Mouse (Mus musculus): ENCODE measurements at regions not wholly inside any gene's neighbourhood (a gene's known extent, or its start where the extent isn't known, plus 50 kb on each side); places are given as distances from the start of the nearest gene placed in this dataset.

GRCm38 (mm10) chr2:178795841-178796240 is 365.5 kb downstream of the Cdh26 start:
- TF ChIP-seq CTCF (IDR thresholded peaks at IDR 0.05; ENCODE audit: low read depth): no peak
- H3K9ac ChIP-seq: no peak overlapping the region
- H3K4me2 ChIP-seq: no peak overlapping the region
- no peak overlapping the region for H3K4me3 ChIP-seq (ENCODE audit: low read depth, low read length)
- no peaks in the 10 kb centered on the region for H3K9me3 ChIP-seq (ENCODE audit: low read depth, low read length)
- H3K27ac ChIP-seq (ENCODE audit: low read depth): no peak overlapping the region
- no peaks in the 10 kb centered on the region for H3K36me3 ChIP-seq (ENCODE audit: insufficient read depth)
- DNase-seq (no peak), ATAC-seq (ENCODE audit: insufficient read depth) (no peak)
- no peaks in the 10 kb centered on the region for H3K27me3 ChIP-seq (ENCODE audit: insufficient read depth, low read length)
- H3K4me1 ChIP-seq (ENCODE audit: insufficient read depth): no peaks in the 10 kb centered on the region
- 42% methylated on average over 3 of the region's 3 CpGs for WGBS

GRCm38 (mm10) chr2:178801464-178801863 is 371.1 kb downstream of the Cdh26 start:
- 27% methylated on average over 12 of the region's 12 CpGs for WGBS
- H3K4me2 ChIP-seq: no peak overlapping the region
- H3K27me3 ChIP-seq (ENCODE audit: insufficient read depth, low read length): no peaks in the 10 kb centered on the region
- H3K36me3 ChIP-seq (ENCODE audit: insufficient read depth): no peaks in the 10 kb centered on the region
- DNase-seq (no peak), ATAC-seq (ENCODE audit: insufficient read depth) (no peak)
- no peak overlapping the region for H3K27ac ChIP-seq (ENCODE audit: low read depth)
- no peak overlapping the region for H3K4me3 ChIP-seq (ENCODE audit: low read depth, low read length)
- TF ChIP-seq CTCF (IDR thresholded peaks at IDR 0.05; ENCODE audit: low read depth): no peak
- no peak overlapping the region for H3K9ac ChIP-seq
- H3K9me3 ChIP-seq (ENCODE audit: low read depth, low read length): no peaks in the 10 kb centered on the region
- no peaks in the 10 kb centered on the region for H3K4me1 ChIP-seq (ENCODE audit: insufficient read depth)

GRCm38 (mm10) chr2:178805283-178805682 is 375.0 kb downstream of the Cdh26 start:
- Histone ChIP-seq H3K4me1 (ENCODE audit: insufficient read depth) (no peaks in the 10 kb centered on the region), H3K36me3 (ENCODE audit: insufficient read depth) (no peaks in the 10 kb centered on the region), H3K27ac (ENCODE audit: low read depth) (no peak overlapping the region), H3K27me3 (ENCODE audit: insufficient read depth, low read length) (no peaks in the 10 kb centered on the region), H3K4me2 (no peak overlapping the region), H3K4me3 (ENCODE audit: low read depth, low read length) (no peak overlapping the region), H3K9ac (no peak overlapping the region), H3K9me3 (ENCODE audit: low read depth, low read length) (no peaks in the 10 kb centered on the region)
- DNase-seq: no peak
- TF ChIP-seq CTCF (IDR thresholded peaks at IDR 0.05; ENCODE audit: low read depth): no peak
- no peak for ATAC-seq (ENCODE audit: insufficient read depth)
- 21% methylated on average over 8 of the region's 8 CpGs for WGBS

GRCm38 (mm10) chr2:178821552-178821951 is 391.2 kb downstream of the Cdh26 start:
- Histone ChIP-seq H3K27me3 (ENCODE audit: insufficient read depth, low read length) (no peaks in the 10 kb centered on the region), H3K4me2 (no peak overlapping the region), H3K36me3 (ENCODE audit: insufficient read depth) (no peaks in the 10 kb centered on the region), H3K9me3 (ENCODE audit: low read depth, low read length) (no peaks in the 10 kb centered on the region), H3K9ac (no peak overlapping the region), H3K4me1 (ENCODE audit: insufficient read depth) (no peaks in the 10 kb centered on the region), H3K4me3 (ENCODE audit: low read depth, low read length) (no peak overlapping the region), H3K27ac (ENCODE audit: low read depth) (no peak overlapping the region)
- no peak for TF ChIP-seq CTCF (IDR thresholded peaks at IDR 0.05; ENCODE audit: low read depth)
- ATAC-seq (ENCODE audit: insufficient read depth) (no peak), DNase-seq (no peak)
- 61% methylated on average over 6 of the region's 6 CpGs for WGBS

GRCm38 (mm10) chr2:178830313-178830712 is 400.0 kb downstream of the Cdh26 start:
- H3K27ac ChIP-seq (ENCODE audit: low read depth): no peak overlapping the region
- no peak for TF ChIP-seq CTCF (IDR thresholded peaks at IDR 0.05; ENCODE audit: low read depth)
- no peaks in the 10 kb centered on the region for H3K36me3 ChIP-seq (ENCODE audit: insufficient read depth)
- no peaks in the 10 kb centered on the region for H3K27me3 ChIP-seq (ENCODE audit: insufficient read depth, low read length)
- H3K4me1 ChIP-seq (ENCODE audit: insufficient read depth): no peaks in the 10 kb centered on the region
- DNase-seq (no peak), ATAC-seq (ENCODE audit: insufficient read depth) (no peak)
- WGBS: 71% methylated on average over 3 of the region's 3 CpGs
- no peak overlapping the region for H3K4me3 ChIP-seq (ENCODE audit: low read depth, low read length)
- no peak overlapping the region for H3K9ac ChIP-seq
- no peaks in the 10 kb centered on the region for H3K9me3 ChIP-seq (ENCODE audit: low read depth, low read length)
- no peak overlapping the region for H3K4me2 ChIP-seq

GRCm38 (mm10) chr2:178834986-178835385 is 404.7 kb downstream of the Cdh26 start:
- ATAC-seq (ENCODE audit: insufficient read depth) (no peak), DNase-seq (no peak)
- H3K36me3 ChIP-seq (ENCODE audit: insufficient read depth): no peaks in the 10 kb centered on the region
- no peaks in the 10 kb centered on the region for H3K27me3 ChIP-seq (ENCODE audit: insufficient read depth, low read length)
- TF ChIP-seq CTCF (IDR thresholded peaks at IDR 0.05; ENCODE audit: low read depth): no peak
- no peak overlapping the region for H3K4me2 ChIP-seq
- H3K4me1 ChIP-seq (ENCODE audit: insufficient read depth): no peaks in the 10 kb centered on the region
- H3K4me3 ChIP-seq (ENCODE audit: low read depth, low read length): no peak overlapping the region
- no peak overlapping the region for H3K9ac ChIP-seq
- 76% methylated on average over 7 of the region's 7 CpGs for WGBS
- H3K27ac ChIP-seq (ENCODE audit: low read depth): no peak overlapping the region
- no peaks in the 10 kb centered on the region for H3K9me3 ChIP-seq (ENCODE audit: low read depth, low read length)

- no peak overlapping the region for H3K4me3 ChIP-seq (ENCODE audit: low read depth, low read length)
- TF ChIP-seq CTCF (IDR thresholded peaks at IDR 0.05; ENCODE audit: low read depth): no peak
- ATAC-seq (ENCODE audit: insufficient read depth) (no peak), DNase-seq (no peak)
- 18% methylated on average over 6 of the region's 6 CpGs for WGBS
- H3K27ac ChIP-seq (ENCODE audit: low read depth): no peak overlapping the region
- H3K9me3 ChIP-seq (ENCODE audit: low read depth, low read length): no peaks in the 10 kb centered on the region
- H3K4me2 ChIP-seq: no peak overlapping the region
- no peaks in the 10 kb centered on the region for H3K36me3 ChIP-seq (ENCODE audit: insufficient read depth)
- H3K9ac ChIP-seq: no peak overlapping the region
- no peaks in the 10 kb centered on the region for H3K27me3 ChIP-seq (ENCODE audit: insufficient read depth, low read length)
- no peaks in the 10 kb centered on the region for H3K4me1 ChIP-seq (ENCODE audit: insufficient read depth)
These were observed 408.2 kb downstream of the Cdh26 start for GRCm38 (mm10) chr2:178838571-178838970.

GRCm38 (mm10) chr2:178840975-178841374 is 410.6 kb downstream of the Cdh26 start:
- H3K27ac ChIP-seq (ENCODE audit: low read depth): no peak overlapping the region
- no peaks in the 10 kb centered on the region for H3K27me3 ChIP-seq (ENCODE audit: insufficient read depth, low read length)
- no peak for TF ChIP-seq CTCF (IDR thresholded peaks at IDR 0.05; ENCODE audit: low read depth)
- no peaks in the 10 kb centered on the region for H3K9me3 ChIP-seq (ENCODE audit: low read depth, low read length)
- H3K4me3 ChIP-seq (ENCODE audit: low read depth, low read length): no peak overlapping the region
- H3K9ac ChIP-seq: no peak overlapping the region
- H3K4me1 ChIP-seq (ENCODE audit: insufficient read depth): no peaks in the 10 kb centered on the region
- 25% methylated on average over 2 of the region's 2 CpGs for WGBS
- DNase-seq: peak; percentile 7
- peak; percentile 38; the same call in 1 of the 2 replicates for ATAC-seq (ENCODE audit: insufficient read depth)
- H3K4me2 ChIP-seq: no peak overlapping the region
- H3K36me3 ChIP-seq (ENCODE audit: insufficient read depth): no peaks in the 10 kb centered on the region
